Mouse (Mus musculus): ENCODE data around the gene Plaur.

DNA sequence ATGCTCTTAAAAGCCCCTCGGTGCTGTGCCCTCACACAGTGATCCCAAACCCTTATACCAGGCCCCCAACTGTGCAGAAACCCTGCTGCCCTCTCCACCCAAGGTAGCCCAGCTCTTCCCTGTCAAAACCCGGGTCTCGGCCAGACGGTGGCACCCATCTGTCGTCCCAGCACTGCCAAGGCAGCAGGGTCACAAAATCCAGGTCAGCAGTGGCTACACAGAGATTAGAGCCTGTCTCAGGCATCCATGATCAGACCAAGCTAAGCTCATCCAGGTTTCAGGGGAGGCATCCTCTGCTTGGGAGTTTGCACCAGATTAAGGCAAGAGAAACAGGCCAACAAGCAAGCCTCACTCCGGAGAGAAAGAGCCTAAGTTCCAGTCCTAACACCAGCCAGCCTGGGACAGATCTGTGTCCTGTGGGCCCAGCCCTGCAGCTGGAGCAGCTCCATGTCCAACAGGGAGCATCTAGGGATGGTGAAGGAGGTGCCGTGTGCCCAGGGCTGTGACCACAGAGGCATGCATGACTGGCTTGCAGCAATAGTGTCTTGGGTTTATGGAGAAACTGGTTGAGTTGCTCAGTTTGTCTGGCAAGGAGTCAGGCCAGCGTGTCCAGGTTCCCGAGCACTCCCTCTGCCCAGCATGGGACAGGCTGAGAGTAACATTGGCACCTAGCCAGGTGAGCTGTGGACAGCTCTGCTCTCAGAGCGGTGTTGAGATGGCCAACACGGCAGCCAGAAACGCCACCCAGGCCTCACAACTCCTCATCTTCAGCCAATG is 38.1 kb upstream of the Plaur start:
- TF ChIP-seq POLR2A (IDR thresholded peaks at IDR 0.05; ENCODE audit: borderline replicate concordance, control insufficient read depth, low read depth, low read length), result no peak
- no peak for TF ChIP-seq CTCF (IDR thresholded peaks at IDR 0.05; ENCODE audit: control insufficient read depth, insufficient read depth, low read length)

Data from bone marrow, adult 2 months (tissue).